Comparison of ENCODE assay signal across 25 mouse cellular contexts in genomic region chr10:94394286-94394685, GRCm38 (mm10).
"Had no signal": no experiment of that assay in that cellular context is flagged by ENCODE, and none has a peak within 500 bp of the region (broad histone marks: within the 10 kb centered on the region; RNA-seq: fewer than 3 reads in every experiment).

No protein-coding gene starts in this region.

- DNase-seq: gastrocnemius, postnatal 14 days; gastrocnemius, postnatal 36 days; heart, adult 11 months; heart, adult 2 months; heart, postnatal 14 days; heart, postnatal 36 days; kidney, adult 11 months; kidney, adult 2 months; kidney, postnatal 10 days; kidney, postnatal 25 days; kidney, postnatal 4 days; liver; liver, embryonic 13.5 days had no signal

- H3K4me1 ChIP-seq: heart, embryonic 13.5 days; heart, embryonic 15.5 days; hindbrain, embryonic 13.5 days; liver, embryonic 13.5 days; liver, embryonic 15.5 days had no signal

- H3K4me3 ChIP-seq: heart, adult 2 months; heart, embryonic 13.5 days; heart, embryonic 15.5 days; hindbrain, embryonic 13.5 days; hindbrain, embryonic 15.5 days; layer of hippocampus, adult 2 months; left cerebral cortex, adult 2 months; limb, embryonic 10.5 days; limb, embryonic 12.5 days; liver, embryonic 13.5 days; liver, embryonic 15.5 days had no signal

- H3K4me2 ChIP-seq: heart, embryonic 11.5 days; heart, embryonic 13.5 days; heart, embryonic 15.5 days; hindbrain, embryonic 13.5 days; hindbrain, embryonic 15.5 days; limb, embryonic 12.5 days; liver, embryonic 11.5 days; liver, embryonic 13.5 days; liver, embryonic 15.5 days had no signal

- H3K9ac ChIP-seq: heart, embryonic 13.5 days; heart, embryonic 15.5 days; hindbrain, embryonic 13.5 days; hindbrain, embryonic 15.5 days; limb, embryonic 12.5 days; liver, embryonic 13.5 days; liver, embryonic 15.5 days had no signal

- H3K27me3 ChIP-seq: heart, embryonic 13.5 days; heart, embryonic 15.5 days; hindbrain, embryonic 13.5 days; hindbrain, embryonic 15.5 days; liver, embryonic 13.5 days; liver, embryonic 15.5 days had no signal

- H3K27ac ChIP-seq: heart, adult 2 months; heart, embryonic 13.5 days; heart, embryonic 15.5 days; hindbrain, embryonic 13.5 days; hindbrain, embryonic 15.5 days; hindbrain, postnatal 0 days; layer of hippocampus, adult 2 months; left cerebral cortex, adult 2 months; limb, embryonic 10.5 days; limb, embryonic 12.5 days; liver, embryonic 13.5 days; liver, embryonic 15.5 days had no signal

- H3K36me3 ChIP-seq: heart, embryonic 13.5 days; heart, embryonic 15.5 days; hindbrain, embryonic 13.5 days; hindbrain, embryonic 15.5 days; limb, embryonic 10.5 days; limb, embryonic 12.5 days; liver, embryonic 13.5 days; liver, embryonic 15.5 days had no signal

- H3K9me3 ChIP-seq: heart, embryonic 15.5 days; hindbrain, embryonic 13.5 days; hindbrain, embryonic 15.5 days; limb, embryonic 10.5 days; limb, embryonic 12.5 days; liver, embryonic 13.5 days; liver, embryonic 15.5 days had no signal
